Mouse (Mus musculus) brain, embryonic 14.5 days (tissue): Measurements from ENCODE around the gene Adamtsl5.

ENCODE experiments used
- CTCF ChIP-seq: fragments of 200-500 bp; IDR thresholded peaks from 2 replicates; pipeline ENCODE4 v1.5.1; 2012; ENCODE audit warnings: inconsistent platforms, mild to moderate bottlenecking, moderate library complexity, borderline replicate concordance; ENCODE audit not compliant: insufficient read depth, insufficient read length; ENCODE audit errors: extremely low read depth
- POLR2A ChIP-seq: fragments of 200-500 bp; IDR thresholded peaks from 2 replicates; pipeline ENCODE4 v1.6.1; 2012; ENCODE audit warnings: mild to moderate bottlenecking, inconsistent platforms, borderline replicate concordance; ENCODE audit not compliant: poor library complexity, insufficient read depth, insufficient read length, severe bottlenecking; ENCODE audit errors: extremely low read depth

GRCm38 (mm10) chr10:80384115-80384639, 36.0 kb upstream of the Adamtsl5 start:
- TF ChIP-seq CTCF (no peak), POLR2A (no peak)
